Mouse (Mus musculus) testis, postnatal 10 days (tissue): Measurements from ENCODE around the gene Rbfox3.

Experiments used
- DNase-seq: peaks from one replicate; pipeline ENCODE4 v3.0.0; 2021; ENCODE audit warnings: low spot score

The Rbfox3 gene

DNA sequence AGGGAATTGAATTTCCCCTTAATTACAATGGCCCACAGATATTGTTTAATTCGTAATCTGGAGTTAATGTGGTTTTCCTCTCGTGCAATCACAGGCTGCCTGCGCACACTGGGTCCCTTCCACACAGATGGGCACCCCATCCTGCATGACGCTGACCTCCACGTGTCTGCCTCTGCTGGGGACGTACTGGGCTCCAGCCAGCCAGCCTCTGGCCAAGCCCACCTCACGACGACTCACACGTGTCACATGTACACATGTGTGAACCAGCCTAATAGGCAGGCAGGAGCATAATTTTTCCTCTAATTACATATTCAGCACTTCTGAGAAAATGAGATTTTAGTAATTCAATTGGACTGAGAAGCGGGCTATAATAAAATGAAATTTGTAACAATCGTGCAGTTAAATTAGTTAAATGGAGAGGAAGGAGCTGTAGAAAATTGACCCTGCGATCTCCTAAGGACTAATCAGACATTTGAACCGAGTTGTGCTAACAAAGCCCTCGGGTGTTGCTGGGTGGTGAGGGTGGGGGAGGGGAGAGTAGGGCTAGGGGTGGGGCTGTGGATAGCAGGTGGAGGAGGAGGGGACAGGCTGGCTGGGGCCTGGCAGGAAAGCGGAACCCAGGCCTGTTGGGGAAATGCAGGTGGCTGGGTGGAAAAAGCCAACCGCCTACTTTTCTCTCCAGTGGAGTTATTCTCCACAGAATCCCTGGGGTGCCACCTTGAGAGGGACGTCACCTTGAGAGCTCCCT lies 360.4 kb downstream of the Rbfox3 start:
- no peak for DNase-seq

DNA sequence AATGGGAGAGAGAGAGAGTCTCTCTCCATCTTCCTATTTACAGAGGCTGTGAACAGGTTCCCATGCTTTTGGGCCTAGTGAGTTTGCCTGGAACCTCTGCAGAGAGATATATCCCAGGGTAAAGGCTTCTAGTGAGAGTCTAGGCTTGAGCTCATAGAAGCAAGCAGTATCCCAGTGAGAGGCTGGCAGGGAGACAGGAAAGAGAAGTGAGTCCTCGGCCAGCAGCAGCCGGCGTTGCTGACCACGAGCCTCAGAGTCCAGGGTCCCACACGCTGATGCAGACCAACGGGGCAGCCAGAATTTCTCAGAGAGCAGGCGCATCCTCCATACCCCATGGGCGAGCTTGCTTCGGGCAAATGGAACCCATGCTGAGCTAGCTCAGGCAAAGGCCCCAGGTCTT lies 363.2 kb downstream of the Rbfox3 start:
- DNase-seq: no peak

DNA sequence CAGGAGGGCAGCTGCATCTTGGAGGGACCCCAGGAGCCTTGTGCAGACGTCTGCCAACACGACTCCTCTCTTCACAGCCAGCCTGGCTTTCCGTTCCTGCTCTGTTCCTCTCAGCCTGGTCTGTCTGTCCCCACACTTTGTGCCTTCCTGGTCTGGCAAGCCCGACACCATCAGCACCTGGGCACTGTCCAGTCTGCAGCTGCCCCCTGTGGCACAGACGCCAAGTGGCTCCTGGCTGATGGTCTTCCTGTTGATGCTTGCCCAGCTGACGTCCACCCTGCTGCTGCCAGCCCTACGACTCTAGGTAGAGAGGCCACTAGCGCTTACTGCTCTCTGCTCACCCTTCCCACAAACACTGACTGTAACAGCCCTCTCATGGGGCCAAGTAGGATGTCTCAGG lies 365.1 kb downstream of the Rbfox3 start:
- DNase-seq: no peak

DNA sequence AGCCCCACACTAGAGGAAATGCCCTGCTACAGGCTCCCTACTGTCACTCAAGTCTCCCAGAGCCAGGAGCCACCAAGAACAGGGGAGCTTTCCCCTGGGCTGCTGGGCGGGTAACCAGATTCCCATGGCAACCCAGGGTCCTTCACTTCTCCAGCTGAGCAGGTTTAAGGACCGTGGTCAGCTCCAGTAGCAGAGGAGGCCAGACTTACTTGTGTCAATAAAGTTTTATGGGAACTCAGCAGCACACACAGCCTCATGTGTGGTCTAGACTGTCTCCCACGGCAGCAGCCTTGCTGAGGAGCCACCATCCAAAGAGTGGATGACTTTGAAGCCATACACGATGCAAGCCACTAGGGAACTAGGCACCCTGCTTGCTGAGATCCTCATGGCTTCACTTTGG lies 365.7 kb downstream of the Rbfox3 start:
- no peak for DNase-seq

DNA sequence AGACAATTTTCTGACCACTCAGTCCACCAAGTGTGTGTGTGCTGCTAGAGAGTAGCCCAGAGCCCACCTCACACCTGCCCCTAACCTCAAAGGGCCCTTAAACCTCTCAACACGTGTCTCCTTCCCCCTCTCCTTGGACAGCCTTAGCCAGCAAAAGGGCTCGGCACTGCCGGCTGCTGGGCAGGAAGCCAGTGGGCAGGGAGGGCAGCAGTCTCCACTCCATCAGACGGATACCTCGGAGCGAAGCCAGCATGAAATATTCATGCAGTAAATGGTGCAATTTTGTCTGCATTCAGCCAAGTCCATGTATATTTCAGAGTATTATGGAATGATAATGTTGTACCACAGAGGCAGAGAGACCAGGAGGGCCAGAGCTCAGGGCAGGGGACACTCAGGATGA lies 366.8 kb downstream of the Rbfox3 start:
- no peak for DNase-seq

DNA sequence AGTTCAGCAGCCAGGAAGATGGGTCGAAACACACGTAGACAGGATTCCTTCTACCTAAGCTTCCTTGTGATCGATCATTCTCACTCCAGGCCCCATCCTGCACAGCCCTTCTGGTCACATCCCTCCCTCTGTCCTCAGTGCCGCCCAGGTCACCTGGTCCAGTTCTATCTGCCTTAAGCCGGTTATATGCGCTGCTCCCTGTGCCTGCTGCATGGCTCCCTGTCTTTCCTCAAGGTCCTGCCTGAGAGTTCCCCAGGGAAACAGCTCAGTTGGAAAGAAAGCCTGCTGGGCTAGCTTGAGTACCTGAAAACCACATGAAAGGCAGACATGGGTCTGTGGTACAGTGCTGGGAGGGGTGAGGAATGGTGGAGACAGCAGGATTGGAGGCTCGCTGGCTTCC lies 368.5 kb downstream of the Rbfox3 start:
- DNase-seq: no peak

DNA sequence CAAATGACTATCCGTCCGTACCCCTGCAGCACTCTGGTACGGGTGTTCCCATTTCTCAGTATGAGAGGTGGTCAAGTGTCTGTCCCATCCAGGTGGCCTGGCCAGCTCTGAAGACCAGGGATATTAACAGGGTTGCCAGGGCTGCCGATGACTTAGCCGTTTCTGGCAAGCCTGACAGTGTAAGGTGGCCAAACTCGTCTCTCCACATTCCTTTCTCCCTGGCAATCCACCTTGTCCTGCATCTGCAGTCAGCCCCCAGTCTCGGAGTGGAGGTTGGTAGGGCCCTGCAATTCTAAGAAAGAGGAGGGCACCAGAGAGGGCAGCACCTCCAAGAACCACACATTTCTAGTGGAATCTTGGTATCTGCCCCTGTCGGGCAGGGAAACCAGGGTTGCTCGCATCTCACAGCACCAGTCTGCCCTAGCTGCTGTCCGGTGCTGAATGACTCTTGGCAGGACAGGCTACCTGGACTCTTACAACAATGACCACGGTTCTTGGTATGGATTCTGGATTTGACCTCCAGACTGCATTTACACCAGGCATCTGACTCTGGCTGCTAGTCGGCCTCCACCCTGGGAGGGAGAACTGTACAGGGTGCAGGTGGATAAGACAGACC lies 370.9 kb downstream of the Rbfox3 start:
- no peak for DNase-seq

DNA sequence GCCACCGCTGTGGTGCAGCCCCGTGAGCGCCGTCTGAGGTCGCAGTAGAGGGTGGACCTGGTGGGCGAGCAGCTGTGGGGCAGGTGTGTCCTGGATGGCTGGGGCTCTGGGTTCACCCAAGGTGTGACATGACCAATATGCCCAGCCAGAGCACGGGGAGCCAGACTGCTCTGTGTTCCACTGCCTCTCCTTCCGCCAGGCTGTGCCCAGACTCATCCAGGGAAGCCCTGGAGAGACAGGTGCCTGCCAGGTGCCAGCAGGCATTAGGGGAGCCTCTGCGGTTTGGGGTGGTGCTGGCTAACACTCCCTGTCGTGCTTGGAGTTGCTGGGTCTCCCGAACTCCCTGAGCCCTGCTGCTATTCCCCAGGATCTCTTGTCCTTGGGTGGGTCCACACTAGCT lies 373.4 kb downstream of the Rbfox3 start:
- no peak for DNase-seq

DNA sequence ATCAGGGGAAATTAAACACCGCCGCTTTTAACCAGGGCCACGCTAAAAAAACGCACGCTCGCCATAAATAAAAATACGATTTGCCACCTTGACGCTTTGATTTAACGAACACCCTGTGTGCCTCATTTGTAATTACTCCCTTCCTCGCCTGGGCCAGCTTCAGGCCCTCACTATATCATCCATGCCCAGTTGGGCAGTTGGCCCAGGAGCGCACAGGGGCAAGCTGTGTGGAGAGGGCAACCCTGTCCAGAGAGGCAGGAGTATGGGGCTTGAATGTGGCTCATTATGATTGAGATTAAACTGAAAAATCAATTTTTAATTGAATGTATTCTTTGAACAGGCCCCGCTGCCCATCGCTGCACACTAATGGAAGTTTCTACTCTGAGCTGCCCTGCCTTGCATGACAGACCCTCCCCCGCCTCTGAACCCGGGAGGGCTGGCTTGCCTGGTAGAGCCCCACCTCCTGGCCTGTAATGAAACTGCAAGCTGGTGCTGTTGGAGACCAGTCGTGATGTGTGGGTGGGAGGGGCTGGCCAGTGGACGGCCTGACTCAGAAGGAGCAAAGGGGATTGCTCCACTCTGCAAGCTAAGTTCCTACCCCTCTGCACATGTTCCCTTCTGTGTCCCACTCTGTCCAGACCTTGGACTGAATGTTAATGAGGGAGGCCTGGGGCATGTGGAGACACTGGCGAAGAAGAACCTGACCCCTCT lies 376.9 kb downstream of the Rbfox3 start:
- DNase-seq: peak; percentile 79

DNA sequence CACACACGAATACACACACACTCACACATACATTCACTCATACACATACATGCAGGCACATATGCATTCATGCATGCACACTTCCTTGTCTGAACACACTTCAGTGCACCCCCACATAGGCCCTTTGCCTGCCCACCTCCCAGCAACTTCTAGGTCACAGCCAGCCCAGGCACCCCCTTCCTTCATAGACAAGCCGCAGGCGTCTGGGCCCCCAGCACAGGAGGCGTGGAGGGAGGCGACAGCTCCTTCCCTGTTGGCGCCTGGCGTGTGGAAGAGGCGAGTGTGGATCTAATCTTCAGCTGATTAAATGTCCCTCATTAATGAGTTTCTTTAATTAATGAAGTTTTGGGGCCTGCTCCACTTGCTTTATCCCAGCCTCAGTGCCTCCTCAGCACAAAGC lies 381.1 kb downstream of the Rbfox3 start:
- no peak for DNase-seq

DNA sequence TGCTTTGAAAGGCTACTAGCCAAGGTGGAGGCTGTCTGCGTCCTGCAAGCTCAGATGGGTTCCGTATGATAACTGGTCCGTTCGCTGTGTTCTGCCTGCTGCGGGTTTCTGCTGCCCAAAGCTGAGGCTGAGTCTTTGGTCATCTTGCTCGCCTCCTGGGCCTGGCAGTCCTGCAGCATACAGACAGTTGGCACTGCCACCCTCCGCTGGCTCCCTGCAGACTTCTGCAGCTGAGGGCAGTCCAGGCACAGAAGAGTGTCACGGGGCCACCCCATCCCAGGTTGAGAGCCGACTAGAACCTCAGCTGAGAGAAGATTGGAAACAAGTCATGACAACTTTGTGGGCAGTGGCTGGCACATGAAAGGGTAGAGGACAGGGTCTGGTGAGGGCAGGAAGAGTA lies 382.6 kb downstream of the Rbfox3 start:
- DNase-seq: no peak

DNA sequence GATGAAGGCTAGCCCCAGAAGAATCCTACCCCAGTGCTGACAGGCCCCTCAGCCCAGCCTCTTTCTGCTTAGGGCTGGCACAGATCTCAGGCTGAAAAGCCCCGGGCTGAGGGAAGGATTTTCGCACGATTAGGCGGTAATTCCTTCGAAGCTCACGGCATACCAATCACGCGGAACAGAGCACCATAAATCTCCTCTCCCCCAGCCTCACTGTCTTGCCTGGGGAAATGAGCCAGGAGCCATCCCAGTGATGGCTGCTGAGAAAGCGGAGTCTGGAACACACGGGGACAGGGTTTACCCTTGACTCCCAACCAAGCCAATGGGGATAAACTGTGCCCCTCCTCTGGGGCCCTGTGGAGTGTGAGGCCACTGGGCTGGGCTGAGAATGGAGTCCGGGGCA lies 386.3 kb downstream of the Rbfox3 start:
- DNase-seq: no peak

DNA sequence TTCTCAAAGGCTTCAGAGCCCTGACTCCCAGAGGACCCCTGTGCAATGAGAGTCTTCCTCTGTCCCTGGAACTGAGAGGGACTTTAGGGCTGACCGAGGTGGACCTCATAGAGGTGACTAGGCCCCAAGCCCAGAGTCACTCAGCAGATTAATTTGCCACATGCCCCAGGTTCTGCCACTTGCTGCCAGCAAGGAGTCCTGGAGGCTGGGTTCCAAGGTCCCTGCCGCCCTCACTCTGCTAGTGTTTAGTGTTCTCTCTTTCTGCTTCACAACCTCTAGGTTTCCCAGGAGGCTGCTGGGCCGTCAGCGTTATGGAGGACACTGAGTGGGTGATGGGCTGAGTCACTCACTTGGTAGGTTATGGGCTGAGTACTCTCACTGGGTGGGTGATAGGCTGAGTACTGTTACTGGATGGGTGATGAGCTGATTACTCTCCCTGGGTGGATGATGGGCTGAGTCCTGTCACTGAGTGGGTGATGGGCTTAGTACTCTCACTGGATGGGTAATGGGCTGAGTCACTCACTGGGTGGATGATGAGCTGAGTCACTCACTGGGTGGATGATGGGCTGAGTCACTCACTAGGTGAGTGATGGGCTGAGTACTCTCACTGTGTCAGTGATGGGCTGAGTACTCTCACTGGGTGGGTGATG lies 387.8 kb downstream of the Rbfox3 start:
- no peak for DNase-seq

DNA sequence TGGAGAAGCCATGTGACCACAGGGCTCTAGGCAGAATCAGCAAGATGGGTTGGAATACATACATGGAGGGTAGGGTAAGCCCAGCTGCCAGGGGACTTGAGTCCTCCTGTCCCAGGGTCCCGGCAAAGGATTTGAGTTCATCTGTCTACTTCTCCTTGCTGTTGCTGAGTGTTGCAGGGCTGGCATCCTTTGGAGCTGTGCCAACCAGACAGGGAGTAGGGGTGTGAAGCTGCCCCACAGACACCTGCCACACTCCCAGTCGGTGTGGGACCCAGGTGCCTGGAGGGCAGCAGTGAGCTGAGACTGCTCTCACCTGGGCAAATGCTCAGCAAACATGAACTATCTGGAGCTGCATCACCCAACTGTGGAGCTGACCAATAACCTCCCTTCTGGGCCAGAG lies 390.5 kb downstream of the Rbfox3 start:
- no peak for DNase-seq

DNA sequence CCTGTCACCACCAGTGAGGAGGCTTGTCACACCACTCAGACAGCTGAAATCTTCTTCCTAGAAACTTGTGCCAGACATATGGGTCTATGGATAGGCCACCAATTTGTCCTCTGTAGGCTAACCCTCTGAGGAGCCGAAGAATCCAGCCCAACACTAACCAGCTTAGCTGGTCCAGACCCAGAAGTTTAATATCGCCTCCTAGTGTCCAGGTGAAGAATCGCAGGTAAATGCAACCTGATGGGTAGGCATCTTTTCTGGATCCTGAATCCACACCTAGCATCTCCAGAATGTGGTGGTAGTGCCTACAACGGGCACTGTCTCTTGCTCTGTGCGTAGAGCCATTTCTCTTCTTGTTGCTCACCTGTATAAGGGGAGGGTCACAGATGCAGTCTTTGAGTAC lies 391.1 kb downstream of the Rbfox3 start:
- DNase-seq: no peak

DNA sequence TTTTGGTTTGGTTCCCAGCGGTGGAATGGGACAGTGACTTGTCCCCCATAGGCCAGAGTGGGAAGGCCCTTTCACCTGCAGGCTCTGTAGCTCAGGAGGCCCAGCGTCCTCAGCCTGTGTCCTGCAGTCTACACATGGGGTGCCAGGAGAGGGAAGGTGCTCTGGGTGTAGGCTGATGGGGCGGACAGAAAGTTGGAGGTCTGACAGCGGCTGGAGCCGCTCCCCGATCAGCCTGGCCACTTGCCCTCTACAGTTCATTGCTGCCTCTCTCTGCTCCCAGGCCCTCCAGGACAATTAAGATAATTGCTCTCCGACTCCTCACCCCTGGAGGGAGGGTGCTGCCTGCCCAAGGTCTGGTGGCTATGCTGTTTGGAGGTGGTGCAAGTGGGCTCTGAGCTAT lies 392.7 kb downstream of the Rbfox3 start:
- no peak for DNase-seq

DNA sequence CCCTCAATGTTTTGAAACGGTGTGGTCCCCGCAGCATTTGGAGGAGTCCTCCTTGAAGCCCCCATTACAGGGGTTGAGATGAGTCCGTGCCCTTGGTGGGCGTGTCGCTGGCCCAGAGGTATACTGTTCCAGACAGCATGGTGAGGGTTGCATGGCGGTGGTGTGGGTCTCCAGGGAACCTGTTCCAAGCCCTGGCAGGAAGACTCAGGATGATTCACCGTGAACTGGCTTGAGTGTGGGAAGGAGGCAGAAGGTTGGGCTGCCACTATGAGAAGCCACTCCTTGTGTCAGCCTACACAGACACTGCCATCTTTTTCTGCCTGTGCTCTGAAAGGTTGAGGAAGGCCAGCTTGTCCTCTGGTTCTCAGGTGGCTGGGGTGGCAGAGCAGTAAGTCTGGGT lies 393.5 kb downstream of the Rbfox3 start:
- DNase-seq: no peak

DNA sequence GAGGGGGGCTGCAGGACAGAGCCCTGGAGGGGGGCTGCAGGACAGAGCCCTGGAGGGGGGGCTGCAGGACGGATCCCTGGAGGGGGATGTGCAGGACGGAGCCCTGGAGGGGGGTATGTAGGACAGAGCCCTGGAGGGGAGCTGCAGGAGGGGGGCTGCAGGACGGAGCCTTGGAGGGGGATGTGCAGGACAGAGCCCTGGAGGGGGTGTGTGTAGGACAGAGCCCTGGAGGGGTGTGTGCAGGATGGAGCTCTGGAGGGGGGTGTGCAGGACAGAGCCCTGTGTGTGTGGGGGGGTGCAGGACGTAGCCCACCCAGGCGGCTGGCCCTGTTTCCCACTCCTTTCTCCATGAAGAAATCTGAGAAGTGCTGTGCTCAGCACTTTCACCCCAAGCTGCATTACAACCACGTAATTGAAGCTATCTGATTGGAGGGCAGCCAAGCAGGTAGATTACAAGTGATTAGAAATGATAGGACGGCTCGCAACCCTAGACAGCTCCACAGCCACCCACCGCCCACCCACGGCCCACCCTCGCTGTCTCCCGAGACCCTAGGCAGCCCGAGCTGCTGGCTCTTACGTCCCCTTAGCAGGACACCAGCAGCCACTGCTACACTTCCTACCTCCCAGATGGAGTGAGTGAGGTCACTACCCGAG lies 399.0 kb downstream of the Rbfox3 start:
- no peak for DNase-seq

DNA sequence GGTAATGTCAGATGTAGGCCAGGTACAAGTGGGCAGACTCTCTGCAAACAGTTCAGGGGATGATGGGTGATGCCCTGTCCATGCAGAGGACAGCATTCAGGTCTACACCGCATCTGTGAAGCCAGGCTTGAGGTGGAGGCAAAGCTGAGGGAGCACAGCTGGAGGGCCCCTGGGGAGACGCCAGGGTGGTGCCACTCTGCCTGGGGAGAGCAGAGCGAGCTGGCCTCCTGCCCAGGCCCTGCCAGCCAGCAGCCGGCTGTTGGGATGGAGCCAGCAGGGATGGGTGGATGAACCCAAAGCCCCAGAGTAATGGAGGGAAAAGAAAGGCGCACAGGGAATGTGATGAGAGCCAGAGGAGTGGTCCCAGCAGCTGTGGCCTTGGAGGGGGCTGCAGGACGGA lies 399.5 kb downstream of the Rbfox3 start:
- DNase-seq: peak; percentile 60

DNA sequence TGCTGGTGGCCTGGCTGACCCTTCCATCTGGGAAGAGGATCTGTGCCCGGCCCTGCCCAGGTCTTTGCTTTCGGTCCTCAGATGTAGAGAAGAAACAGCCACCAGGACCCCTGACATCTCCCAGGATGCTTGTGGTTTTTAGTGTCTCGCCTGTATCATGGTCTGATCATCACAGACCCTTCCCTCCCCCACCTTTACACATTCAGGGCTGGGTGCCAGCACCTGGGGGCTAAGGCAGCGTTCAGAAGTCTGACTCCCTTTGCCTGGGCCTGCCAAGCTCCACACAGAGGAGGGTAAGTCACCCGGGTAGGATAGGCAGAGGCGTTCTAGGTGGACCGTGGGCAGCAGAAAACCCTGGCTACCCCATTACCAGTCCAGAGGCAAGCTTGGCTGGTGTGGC lies 403.1 kb downstream of the Rbfox3 start:
- DNase-seq: no peak

DNA sequence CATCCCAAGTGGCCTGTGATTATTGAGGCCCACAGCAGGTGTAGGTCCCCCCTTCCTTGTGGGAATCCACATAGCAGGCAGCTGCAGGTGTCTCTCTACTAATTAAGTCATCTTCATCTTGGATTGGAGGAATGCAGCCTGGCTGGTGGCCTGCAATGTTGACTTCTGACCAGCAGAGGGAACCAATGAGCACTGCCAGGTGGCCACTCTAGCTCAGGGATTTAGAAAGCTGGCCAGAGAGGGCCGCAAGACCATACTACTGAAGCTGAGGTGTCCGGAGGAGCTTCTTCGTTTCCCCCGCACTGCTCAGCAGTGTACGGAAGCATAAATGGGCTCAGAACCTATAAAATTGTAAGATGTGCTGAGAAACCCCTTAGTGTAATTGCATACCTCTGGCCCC lies 403.5 kb downstream of the Rbfox3 start:
- peak; percentile 84 for DNase-seq

DNA sequence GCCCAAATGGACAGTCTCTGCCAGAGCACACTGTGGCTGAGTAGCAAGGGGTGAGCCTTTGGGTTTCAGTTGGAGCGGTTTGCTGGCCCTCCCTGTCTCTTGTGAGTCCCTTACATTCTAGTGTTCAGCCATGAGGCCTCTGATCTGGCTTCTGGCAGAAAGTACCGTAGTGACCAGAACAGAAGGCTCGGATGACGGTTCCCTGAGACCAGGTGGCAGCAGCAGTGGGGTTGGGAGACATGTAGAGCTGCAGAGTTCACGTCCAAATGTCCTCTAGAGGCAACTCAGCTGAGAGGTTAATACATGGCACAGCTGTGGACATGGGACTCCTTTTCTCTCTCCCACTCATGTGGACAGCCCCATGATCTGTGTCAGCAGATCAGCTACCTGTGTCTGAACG lies 404.3 kb downstream of the Rbfox3 start:
- no peak for DNase-seq

DNA sequence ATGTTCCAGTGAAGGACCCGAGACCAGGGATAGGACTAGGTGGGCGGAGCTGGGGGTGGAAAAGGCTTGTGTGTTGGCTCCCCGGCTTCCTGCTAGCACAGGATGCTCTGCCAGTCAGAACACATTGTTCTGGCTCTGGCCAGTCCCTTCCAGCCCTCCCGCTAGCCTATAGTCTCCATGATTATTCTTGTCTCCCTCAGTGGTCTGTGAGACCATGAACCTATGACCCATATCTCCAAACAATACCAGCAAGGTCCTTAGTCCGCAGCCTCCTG lies 407.3 kb downstream of the Rbfox3 start:
- DNase-seq: peak; percentile 57
